Comparison of ENCODE assay signal across 23 mouse cellular contexts in the genomic region with DNA sequence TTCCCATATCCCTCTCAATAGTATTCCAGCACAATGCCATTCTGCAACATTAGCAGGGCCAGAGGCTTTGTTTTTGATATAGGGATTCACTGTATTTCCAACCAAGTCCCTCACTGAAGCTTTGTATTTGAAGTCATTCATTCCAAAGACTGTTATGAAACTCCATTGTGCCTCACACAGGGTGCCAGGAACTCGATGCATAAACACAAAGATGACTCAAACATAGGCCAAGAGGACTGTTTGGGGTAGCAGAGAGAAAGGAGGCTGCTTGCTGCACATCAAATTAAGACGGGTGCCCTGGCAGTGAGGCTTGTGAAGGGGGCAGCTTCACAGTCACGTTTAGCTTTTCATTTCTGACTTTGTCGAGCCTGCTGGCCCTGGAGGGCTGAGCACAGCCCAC.
DNase-seq lines count a peak whose midpoint lies in the region; ATAC-seq lines count a peak whose summit lies in the region.
"Had no signal": no experiment of that assay in that cellular context is flagged by ENCODE, and none has a peak within 500 bp of the region (broad histone marks: within the 10 kb centered on the region; RNA-seq: fewer than 3 reads in every experiment).

No protein-coding gene starts in this region.

- H3K9ac ChIP-seq in hindbrain, embryonic 11.5 days (ENCODE audit: low read depth, low read length): no peak overlapping the region
- H3K9ac ChIP-seq in midbrain, embryonic 13.5 days (replicated peaks): no peak overlapping the region
- H3K9ac ChIP-seq: embryonic facial prominence, embryonic 15.5 days; heart, embryonic 15.5 days; hindbrain, embryonic 14.5 days had no signal

- no peaks in the 10 kb centered on the region for H3K27me3 ChIP-seq in hindbrain, embryonic 10.5 days (ENCODE audit: insufficient read depth, poor library complexity, severe bottlenecking)
- H3K27me3 ChIP-seq in hindbrain, embryonic 11.5 days (ENCODE audit: control insufficient read depth, insufficient read depth, low read length): no peaks in the 10 kb centered on the region
- H3K27me3 ChIP-seq in midbrain, embryonic 13.5 days: no peaks in the 10 kb centered on the region
- H3K27me3 ChIP-seq in midbrain, embryonic 10.5 days (ENCODE audit: low read depth, poor library complexity, severe bottlenecking): no peaks in the 10 kb centered on the region
- H3K27me3 ChIP-seq: embryonic facial prominence, embryonic 15.5 days; heart, embryonic 15.5 days had no signal

- DNase-seq in hindbrain, embryonic 10.5 days (ENCODE audit: low spot score): no peak
- DNase-seq in hindbrain, embryonic 11.5 days (ENCODE audit: low spot score): no peak
- no peak for DNase-seq in midbrain, embryonic 10.5 days (ENCODE audit: low spot score)
- peak; percentile 81 for DNase-seq in Muller cell, postnatal 12 days (ENCODE audit: inconsistent ontology term)
- DNase-seq: adrenal gland, postnatal 25 days; cerebellum, adult 11 months; cerebellum, adult 8-10 months; cerebellum, postnatal 14 days; embryo, embryonic 11 days; gastrocnemius, postnatal 10 days had no signal

- no peak overlapping the region for H3K4me2 ChIP-seq in hindbrain, embryonic 11.5 days (replicated peaks; ENCODE audit: low read depth, low read length)
- H3K4me2 ChIP-seq in midbrain, embryonic 13.5 days (replicated peaks): no peak overlapping the region
- H3K4me2 ChIP-seq: embryonic facial prominence, embryonic 15.5 days; heart, embryonic 11.5 days; heart, embryonic 15.5 days; hindbrain, embryonic 14.5 days had no signal

- 0 out of 2 replicates have a peak overlapping the region, but pooled peaks have one; percentile 13 for H3K27ac ChIP-seq in hindbrain, embryonic 10.5 days
- H3K27ac ChIP-seq in hindbrain, embryonic 11.5 days (ENCODE audit: low read depth, low read length): no peak overlapping the region
- H3K27ac ChIP-seq in midbrain, embryonic 13.5 days: 0 out of 2 replicates have a peak overlapping the region, but pooled peaks have one; percentile 32
- H3K27ac ChIP-seq in midbrain, embryonic 10.5 days (replicated peaks): no peak overlapping the region
- H3K27ac ChIP-seq: embryonic facial prominence, embryonic 15.5 days; forebrain, embryonic 10.5 days; heart, adult 2 months; heart, embryonic 15.5 days; hindbrain, embryonic 14.5 days had no signal

- ATAC-seq in hindbrain, embryonic 11.5 days (ENCODE audit: low FRiP score): no peak
- no peak for ATAC-seq in midbrain, embryonic 13.5 days
- no peak for ATAC-seq in cerebellum, adult (ENCODE audit: insufficient number of reproducible peaks, low FRiP score, low TSS enrichment)
- ATAC-seq: activated CD4-positive, CD25-positive, alpha-beta regulatory T cell, adult 4 months; forebrain, embryonic 14.5 days; inflammation-experienced regulatory T-cells, adult 6 months; intestine, postnatal 0 days had no signal

- no peak overlapping the region for H3K4me3 ChIP-seq in hindbrain, embryonic 10.5 days
- no peak overlapping the region for H3K4me3 ChIP-seq in hindbrain, embryonic 11.5 days (ENCODE audit: low read depth, low read length)
- no peak overlapping the region for H3K4me3 ChIP-seq in midbrain, embryonic 13.5 days (replicated peaks)
- H3K4me3 ChIP-seq in midbrain, embryonic 10.5 days: no peak overlapping the region
- H3K4me3 ChIP-seq: embryonic facial prominence, embryonic 15.5 days; erythroblast, embryonic 14.5 days; forebrain, embryonic 10.5 days; heart, adult 2 months; heart, embryonic 15.5 days had no signal

- no peaks in the 10 kb centered on the region for H3K9me3 ChIP-seq in hindbrain, embryonic 10.5 days
- no peaks in the 10 kb centered on the region for H3K9me3 ChIP-seq in hindbrain, embryonic 11.5 days (ENCODE audit: control insufficient read depth, low read length)
- H3K9me3 ChIP-seq in midbrain, embryonic 13.5 days: no peaks in the 10 kb centered on the region
- no peaks in the 10 kb centered on the region for H3K9me3 ChIP-seq in midbrain, embryonic 10.5 days (replicated peaks)
- H3K9me3 ChIP-seq: embryonic facial prominence, embryonic 15.5 days; forebrain, embryonic 10.5 days; heart, embryonic 15.5 days had no signal

- H3K36me3 ChIP-seq in hindbrain, embryonic 10.5 days: no peaks in the 10 kb centered on the region
- H3K36me3 ChIP-seq in hindbrain, embryonic 11.5 days (ENCODE audit: control insufficient read depth, insufficient read depth, low read length): no peaks in the 10 kb centered on the region
- H3K36me3 ChIP-seq in midbrain, embryonic 13.5 days: no peaks in the 10 kb centered on the region
- H3K36me3 ChIP-seq in midbrain, embryonic 10.5 days: no peaks in the 10 kb centered on the region
- H3K36me3 ChIP-seq: embryonic facial prominence, embryonic 15.5 days; forebrain, embryonic 10.5 days; heart, embryonic 15.5 days had no signal

- whole genome bisulfite sequencing in hindbrain, embryonic 10.5 days: 31% methylated on average over 4 of the region's 4 CpGs
- WGBS in hindbrain, embryonic 11.5 days: 43% methylated on average over 4 of the region's 4 CpGs
- WGBS in midbrain, embryonic 13.5 days: 29% methylated on average over 4 of the region's 4 CpGs
- WGBS in midbrain, embryonic 10.5 days: 46% methylated on average over 4 of the region's 4 CpGs

- H3K4me1 ChIP-seq in hindbrain, embryonic 10.5 days (replicated peaks): peaks cover 16% of the 10 kb centered on the region
- no peaks in the 10 kb centered on the region for H3K4me1 ChIP-seq in hindbrain, embryonic 11.5 days (replicated peaks; ENCODE audit: control insufficient read depth, insufficient read depth, low read length)
- peaks cover 28% of the 10 kb centered on the region for H3K4me1 ChIP-seq in midbrain, embryonic 13.5 days (replicated peaks)
- H3K4me1 ChIP-seq in midbrain, embryonic 10.5 days: peaks cover 12% of the 10 kb centered on the region
- H3K4me1 ChIP-seq: embryonic facial prominence, embryonic 15.5 days; heart, embryonic 15.5 days had no signal

Comparison
In these comparisons a context has a peak if more than half of its experiments do, and no peak if none do; other contexts are left out.
1. H3K27ac ChIP-seq: peak in hindbrain, embryonic 10.5 days (single experiment) and midbrain, embryonic 13.5 days (single experiment); none in hindbrain, embryonic 11.5 days (single experiment) and midbrain, embryonic 10.5 days (single experiment).